Mouse (Mus musculus): ENCODE measurements at regions not wholly inside any gene's neighbourhood (a gene's known extent, or its start where the extent isn't known, plus 50 kb on each side); places are given as distances from the start of the nearest gene placed in this dataset.

GRCm38 (mm10) chr4:94007088-94007768, 549.1 kb upstream of the Gm10306 start:
- TF ChIP-seq CTCF (IDR thresholded peaks at IDR 0.05; ENCODE audit: borderline replicate concordance, insufficient read depth, low read depth, low read length) (peak; percentile 48; the same call in 1 of the 2 replicates), POLR2A (IDR thresholded peaks at IDR 0.05; ENCODE audit: borderline replicate concordance, insufficient read depth, low read length) (no peak)
